Mouse (Mus musculus) midbrain, postnatal 0 days (tissue): Measurements from ENCODE around the gene Eif5. TPM values are rescaled to one million over a fixed set of nuclear protein-coding genes. Genes with fewer than 3 reads are reported as not detected.

Experiments used
- ATAC-seq: fragments of 200-750 bp; cut with Nextera tagmentation; 2 replicates; pipeline ENCODE4 v1.8.0; 2017; ENCODE audit warnings: moderate number of reproducible peaks, mild to moderate bottlenecking, moderate TSS enrichment, moderate library complexity; ENCODE audit not compliant: low FRiP score
- DNase-seq: peaks from one replicate; pipeline ENCODE4 v3.0.0-alpha.2; 2015; ENCODE audit warnings: low spot score
- H3K27ac ChIP-seq: fragments of 300-500 bp; sonication (generic); 2 replicates; pipeline ENCODE4 v1.5.1; 2014; ENCODE audit warnings: low read depth, mild to moderate bottlenecking, low read length, mixed read lengths
- H3K27me3 ChIP-seq: fragments of 300-500 bp; sonication (generic); 2 replicates; pipeline ENCODE4 v1.6.1; 2014; ENCODE audit warnings: low read length, control low read depth, mixed read lengths; ENCODE audit not compliant: insufficient read depth
- H3K36me3 ChIP-seq: fragments of 300-500 bp; sonication (generic); 2 replicates; pipeline ENCODE4 v1.6.1; 2014; ENCODE audit warnings: low read length, control low read depth, mixed read lengths; ENCODE audit not compliant: insufficient read depth
- H3K4me1 ChIP-seq: fragments of 300-500 bp; sonication (generic); 2 replicates; pipeline ENCODE4 v1.6.1; 2014; ENCODE audit warnings: mild to moderate bottlenecking, control low read depth, antibody characterized with exemption, low read length, mixed read lengths; ENCODE audit not compliant: insufficient read depth
- H3K4me2 ChIP-seq: fragments of 300-500 bp; sonication (generic); 2 replicates; pipeline ENCODE4 v1.6.1; 2014; ENCODE audit warnings: low read depth, mild to moderate bottlenecking, low read length, mixed read lengths; ENCODE audit not compliant: poor library complexity, severe bottlenecking
- H3K4me3 ChIP-seq: fragments of 300-500 bp; sonication (generic); 2 replicates; pipeline ENCODE4 v1.5.1; 2014; ENCODE audit warnings: low read depth, mild to moderate bottlenecking, low read length, moderate library complexity
- H3K9ac ChIP-seq: fragments of 300-500 bp; sonication (generic); replicated peaks from 2 replicates; pipeline ENCODE4 v1.6.1; 2014; ENCODE audit warnings: mild to moderate bottlenecking, low read length, moderate library complexity, mixed read lengths; ENCODE audit not compliant: poor library complexity, severe bottlenecking
- H3K9me3 ChIP-seq: fragments of 300-500 bp; sonication (generic); 2 replicates; pipeline ENCODE4 v1.6.1; 2016; ENCODE audit warnings: low read length, control low read depth
- CTCF ChIP-seq: IDR thresholded peaks from 2 replicates; pipeline ENCODE4 v1.5.1; 2016; ENCODE audit warnings: antibody characterized with exemption, mild to moderate bottlenecking
- WGBS: fragments of 180-500 bp; shearing (Covaris S2); extraction: QIAGEN DNeasy Blood & Tissue Kit; methylation state at CpG from one replicate; pipeline ENCODE4 v1.1.7; 2014; 5-methylcytosine and 5-hydroxymethylcytosine counted together
- polyA plus RNA-seq: library from polyadenylated mRNA; unstranded; fragments of >200 nt; fragmentation: Nextera tagmentation; extraction: Ambion mirVana; gene quantifications from 2 replicates; pipeline ENCODE4 v1.2.1, GENCODE M21; 2015
- total RNA-seq: library from RNA; depleted of rRNA; stranded (reverse); fragments of >200 nt; gene quantifications from 2 replicates; pipeline ENCODE4 v1.2.3, GENCODE M21; 2014; rRNA removed

The Eif5 gene
- total RNA-seq (283 and 376 TPM in 2 replicates), polyA plus RNA-seq (552 and 640 TPM in 2 replicates)

GRCm38 (mm10) chr12:111537796-111538291 lies at the start of gene Eif5:
Gene Eif5, plus strand, starts transcription at chr12:111538016.
- Histone ChIP-seq H3K27me3 (no peaks in the 10 kb centered on the region), H3K9me3 (no peaks in the 10 kb centered on the region), H3K36me3 (peaks cover 18% of the 10 kb centered on the region; the same call in 1 of the 2 replicates), H3K4me2 (peak within 1 kb of the TSS; percentile 73), H3K4me3 (peak within 1 kb of the TSS; percentile 81), H3K4me1 (peaks cover 6% of the 10 kb centered on the region; the same call in 1 of the 2 replicates), H3K27ac (peak within 1 kb of the TSS; percentile 99), H3K9ac (peak within 1 kb of the TSS; percentile 97)
- TF ChIP-seq CTCF, result 0 out of 2 replicates have a peak, but pooled peaks have one; percentile 1
- whole genome bisulfite sequencing, result under 1% methylated on average over 26 of the region's 47 CpGs
- ATAC-seq (peak; percentile 98), DNase-seq (peak; percentile 99)

GRCm38 (mm10) chr12:111489261-111489865 lies 48.5 kb upstream of the Eif5 start:
- Histone ChIP-seq H3K9me3 (no peaks in the 10 kb centered on the region), H3K4me2 (no peak overlapping the region), H3K27me3 (peaks cover 23% of the 10 kb centered on the region), H3K9ac (no peak overlapping the region), H3K4me1 (no peaks in the 10 kb centered on the region), H3K4me3 (no peak overlapping the region), H3K27ac (no peak overlapping the region), H3K36me3 (no peaks in the 10 kb centered on the region)
- TF ChIP-seq CTCF, result no peak
- DNase-seq, result no peak
- WGBS, result 76% methylated on average over 11 of the region's 11 CpGs
- no peak for ATAC-seq

GRCm38 (mm10) chr12:111494931-111495330 lies 42.9 kb upstream of the Eif5 start:
- Histone ChIP-seq H3K9me3 (no peaks in the 10 kb centered on the region), H3K36me3 (no peaks in the 10 kb centered on the region), H3K4me1 (no peaks in the 10 kb centered on the region), H3K9ac (no peak overlapping the region), H3K27me3 (no peaks in the 10 kb centered on the region), H3K27ac (no peak overlapping the region), H3K4me2 (no peak overlapping the region), H3K4me3 (no peak overlapping the region)
- no peak for ATAC-seq
- WGBS, result 74% methylated on average over 4 of the region's 4 CpGs
- TF ChIP-seq CTCF, result no peak
- DNase-seq, result no peak

GRCm38 (mm10) chr12:111497076-111497475 lies 40.7 kb upstream of the Eif5 start:
- Histone ChIP-seq H3K9ac (no peak overlapping the region), H3K4me3 (no peak overlapping the region), H3K36me3 (no peaks in the 10 kb centered on the region), H3K9me3 (no peaks in the 10 kb centered on the region), H3K4me2 (no peak overlapping the region), H3K4me1 (no peaks in the 10 kb centered on the region), H3K27me3 (no peaks in the 10 kb centered on the region), H3K27ac (no peak overlapping the region)
- DNase-seq (no peak), ATAC-seq (no peak)
- peak; percentile 54 for TF ChIP-seq CTCF
- WGBS, result 52% methylated on average over 2 of the region's 2 CpGs

- Histone ChIP-seq H3K36me3 (no peaks in the 10 kb centered on the region), H3K27ac (0 out of 2 replicates have a peak overlapping the region, but pooled peaks have one; percentile 18), H3K9me3 (no peaks in the 10 kb centered on the region), H3K27me3 (no peaks in the 10 kb centered on the region), H3K4me2 (no peak overlapping the region), H3K4me3 (no peak overlapping the region), H3K9ac (no peak overlapping the region), H3K4me1 (no peaks in the 10 kb centered on the region)
- 0 out of 2 replicates have a peak, but pooled peaks have one; percentile 12 for TF ChIP-seq CTCF
- WGBS, result 37% methylated on average over 5 of the region's 5 CpGs
- ATAC-seq (no peak), DNase-seq (peak; percentile 64)
Measured at GRCm38 (mm10) chr12:111499617-111500016, 38.2 kb upstream of the Eif5 start.

- Histone ChIP-seq H3K36me3 (no peaks in the 10 kb centered on the region), H3K4me2 (no peak overlapping the region), H3K27me3 (no peaks in the 10 kb centered on the region), H3K4me3 (no peak overlapping the region), H3K4me1 (no peaks in the 10 kb centered on the region), H3K27ac (peak overlapping the region; percentile 43; the same call in 1 of the 2 replicates), H3K9me3 (no peaks in the 10 kb centered on the region), H3K9ac (no peak overlapping the region)
- WGBS, result 16% methylated on average over 5 of the region's 5 CpGs
- ATAC-seq (peak; percentile 65), DNase-seq (peak; percentile 79)
- TF ChIP-seq CTCF, result no peak
Measured at GRCm38 (mm10) chr12:111500725-111501124, 37.1 kb upstream of the Eif5 start.
